Mouse (Mus musculus): ENCODE data around the gene Poll. TPM values are rescaled to one million over a fixed set of nuclear protein-coding genes. Genes with fewer than 3 reads are reported as not detected.

Poll gene
- polyA plus RNA-seq (2015; fragmentation: Nextera tagmentation; extraction: Ambion mirVana) = 6.0 and 6.1 TPM in 2 replicates

DNA sequence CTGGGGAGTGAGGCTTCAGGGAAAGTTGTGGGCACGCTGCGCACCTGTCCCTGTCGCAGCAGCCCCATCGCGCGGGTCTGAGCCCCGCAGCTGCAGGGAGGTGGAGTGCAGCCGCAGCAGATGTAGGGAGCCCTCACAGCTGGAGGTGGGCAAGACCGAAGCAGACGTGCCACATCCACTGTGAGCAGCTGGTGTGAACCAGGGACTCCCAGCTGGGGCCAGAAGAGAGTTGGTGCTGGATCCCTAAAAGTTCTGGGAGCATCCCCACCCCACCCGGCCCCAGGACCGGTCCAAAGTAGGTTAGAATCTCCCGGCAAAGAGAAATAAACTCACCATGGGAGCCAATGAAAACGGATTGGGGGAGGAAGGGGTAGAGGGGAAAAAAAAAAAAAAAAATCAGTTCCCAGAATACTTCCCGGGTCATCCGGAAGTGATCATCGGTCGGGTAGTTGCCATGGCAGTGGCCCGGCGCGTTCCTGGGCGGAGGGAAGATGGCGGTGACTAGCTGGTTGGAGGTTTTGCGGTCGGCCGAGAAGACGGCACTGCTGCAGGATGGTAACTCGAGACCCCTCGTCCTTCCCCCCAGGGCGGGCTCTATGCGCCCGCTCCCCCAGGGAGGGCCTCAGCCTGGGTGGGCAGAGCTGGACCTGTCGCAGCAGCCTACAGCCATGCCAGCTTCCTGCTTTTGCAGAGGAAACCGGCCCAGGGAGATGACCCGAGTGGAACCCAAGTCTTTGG lies at the start of gene Poll, which contains the start of gene Gm17018:
Gene Poll, minus strand, starts transcription at position 379 of the 738 bp plus-strand sequence.
Gene Gm17018, plus strand, starts transcription at position 463 of the 738 bp plus-strand sequence.
- ATAC-seq (ENCODE audit: low FRiP score, low TSS enrichment) = peak; percentile 84
- under 1% methylated on average over 35 of the region's 35 CpGs for WGBS
- H3K36me3 ChIP-seq (ENCODE audit: control insufficient read depth, insufficient read depth, low read length) = no peaks in the 10 kb centered on the region; the same call in 1 of the 2 replicates
- no peaks in the 10 kb centered on the region for H3K27me3 ChIP-seq (ENCODE audit: control insufficient read depth, insufficient read depth, low read length)
- peaks cover 4% of the 10 kb centered on the region; the same call in 1 of the 2 replicates for H3K4me1 ChIP-seq (replicated peaks; ENCODE audit: control insufficient read depth, insufficient read depth)
- peak within 1 kb of the TSS; percentile 72 for H3K4me2 ChIP-seq (replicated peaks; ENCODE audit: low read depth)
- peak within 1 kb of the TSS; percentile 61 for H3K9ac ChIP-seq (ENCODE audit: low read length)
- H3K27ac ChIP-seq (replicated peaks) = peak within 1 kb of the TSS; percentile 2; the same call in 1 of the 2 replicates
- TF ChIP-seq EP300 (optimal IDR thresholded peaks at IDR 0.05) = no peak
- TF ChIP-seq CTCF (IDR thresholded peaks at IDR 0.05; ENCODE audit: low read depth) = no peak
- no peaks in the 10 kb centered on the region for H3K9me3 ChIP-seq (ENCODE audit: control insufficient read depth, low read length)
- peak; percentile 87 for DNase-seq (ENCODE audit: low spot score)
- peak within 1 kb of the TSS; percentile 68 for H3K4me3 ChIP-seq (ENCODE audit: low read depth, low read length)

DNA sequence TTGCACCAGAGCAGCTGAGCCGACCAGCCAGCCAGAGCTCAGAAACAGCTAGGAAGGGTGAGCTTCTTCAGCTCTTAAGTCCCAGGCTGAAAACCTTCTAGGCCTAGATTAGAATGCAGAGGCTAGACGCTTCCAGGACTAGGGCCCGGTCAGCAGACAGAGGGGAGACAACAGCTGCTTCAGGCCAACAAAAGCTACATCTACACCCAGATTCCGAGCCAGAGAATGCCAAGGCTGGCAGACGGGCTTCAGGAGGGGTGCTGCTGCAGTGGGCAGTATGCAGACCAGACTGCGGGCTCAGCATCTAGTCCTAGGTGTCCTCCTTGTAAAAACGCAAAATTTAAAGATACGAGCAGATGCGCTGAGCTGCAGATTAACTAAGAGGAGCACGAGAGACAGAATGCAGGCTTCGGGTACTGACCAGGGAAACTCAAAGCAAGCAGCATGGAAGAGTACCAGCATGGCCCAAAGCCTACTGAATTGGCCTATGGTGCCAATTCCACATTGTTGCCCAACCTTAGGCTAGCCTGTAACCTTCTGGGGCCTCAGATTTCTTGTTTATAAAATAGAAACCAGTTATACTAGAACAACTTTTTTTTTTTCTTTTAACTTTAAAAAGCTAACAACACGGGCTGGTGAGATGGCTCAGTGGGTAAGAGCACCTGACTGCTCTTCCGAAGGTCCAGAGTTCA lies 48.5 kb upstream of the Poll start:
- ATAC-seq (ENCODE audit: low FRiP score, low TSS enrichment) = no peak
- H3K36me3 ChIP-seq (ENCODE audit: control insufficient read depth, insufficient read depth, low read length) = no peaks in the 10 kb centered on the region
- DNase-seq (ENCODE audit: low spot score) = no peak
- 89% methylated on average over 13 of the region's 13 CpGs for WGBS
- H3K4me3 ChIP-seq (ENCODE audit: low read depth, low read length) = no peak overlapping the region
- H3K9me3 ChIP-seq (ENCODE audit: control insufficient read depth, low read length) = no peaks in the 10 kb centered on the region
- H3K4me2 ChIP-seq (replicated peaks; ENCODE audit: low read depth) = no peak overlapping the region
- no peak overlapping the region for H3K27ac ChIP-seq (replicated peaks)
- H3K27me3 ChIP-seq (ENCODE audit: control insufficient read depth, insufficient read depth, low read length) = no peaks in the 10 kb centered on the region
- no peak for TF ChIP-seq EP300 (optimal IDR thresholded peaks at IDR 0.05)
- H3K9ac ChIP-seq (ENCODE audit: low read length) = no peak overlapping the region
- no peaks in the 10 kb centered on the region for H3K4me1 ChIP-seq (replicated peaks; ENCODE audit: control insufficient read depth, insufficient read depth)

- Histone ChIP-seq H3K9me3 (ENCODE audit: control insufficient read depth, low read length) (no peaks in the 10 kb centered on the region), H3K4me3 (ENCODE audit: low read depth, low read length) (no peak overlapping the region), H3K27ac (replicated peaks) (no peak overlapping the region), H3K9ac (ENCODE audit: low read length) (no peak overlapping the region), H3K36me3 (ENCODE audit: control insufficient read depth, insufficient read depth, low read length) (no peaks in the 10 kb centered on the region), H3K27me3 (ENCODE audit: control insufficient read depth, insufficient read depth, low read length) (no peaks in the 10 kb centered on the region), H3K4me1 (replicated peaks; ENCODE audit: control insufficient read depth, insufficient read depth) (no peaks in the 10 kb centered on the region), H3K4me2 (replicated peaks; ENCODE audit: low read depth) (no peak overlapping the region)
- 68% methylated on average over 7 of the region's 7 CpGs for WGBS
- ATAC-seq (ENCODE audit: low FRiP score, low TSS enrichment) (0 out of 2 replicates have a peak, but pooled peaks have one; percentile 27), DNase-seq (ENCODE audit: low spot score) (no peak)
- no peak for TF ChIP-seq CTCF (IDR thresholded peaks at IDR 0.05; ENCODE audit: low read depth)
- no peak for TF ChIP-seq EP300 (optimal IDR thresholded peaks at IDR 0.05)
Measured at GRCm38 (mm10) chr19:45607479-45607878, 47.1 kb upstream of the Poll start.

GRCm38 (mm10) chr19:45606701-45607100 lies 46.4 kb upstream of the Poll start:
- TF ChIP-seq EP300 (optimal IDR thresholded peaks at IDR 0.05) = no peak
- no peak for TF ChIP-seq CTCF (IDR thresholded peaks at IDR 0.05; ENCODE audit: low read depth)
- no peak overlapping the region for H3K9ac ChIP-seq (ENCODE audit: low read length)
- H3K27me3 ChIP-seq (ENCODE audit: control insufficient read depth, insufficient read depth, low read length) = no peaks in the 10 kb centered on the region
- no peaks in the 10 kb centered on the region for H3K36me3 ChIP-seq (ENCODE audit: control insufficient read depth, insufficient read depth, low read length)
- no peaks in the 10 kb centered on the region for H3K4me1 ChIP-seq (replicated peaks; ENCODE audit: control insufficient read depth, insufficient read depth)
- H3K4me2 ChIP-seq (replicated peaks; ENCODE audit: low read depth) = no peak overlapping the region
- H3K4me3 ChIP-seq (ENCODE audit: low read depth, low read length) = no peak overlapping the region
- H3K9me3 ChIP-seq (ENCODE audit: control insufficient read depth, low read length) = no peaks in the 10 kb centered on the region
- ATAC-seq (ENCODE audit: low FRiP score, low TSS enrichment) (no peak), DNase-seq (ENCODE audit: low spot score) (no peak)
- 83% methylated on average over 4 of the region's 4 CpGs for WGBS
- H3K27ac ChIP-seq (replicated peaks) = no peak overlapping the region

- 74% methylated on average over 5 of the region's 5 CpGs for WGBS
- TF ChIP-seq CTCF (IDR thresholded peaks at IDR 0.05; ENCODE audit: low read depth) = no peak
- TF ChIP-seq EP300 (optimal IDR thresholded peaks at IDR 0.05) = no peak
- no peaks in the 10 kb centered on the region for H3K4me1 ChIP-seq (replicated peaks; ENCODE audit: control insufficient read depth, insufficient read depth)
- ATAC-seq (ENCODE audit: low FRiP score, low TSS enrichment) = no peak
- no peak for DNase-seq (ENCODE audit: low spot score)
- H3K9me3 ChIP-seq (ENCODE audit: control insufficient read depth, low read length) = no peaks in the 10 kb centered on the region
- H3K4me2 ChIP-seq (replicated peaks; ENCODE audit: low read depth) = no peak overlapping the region
- H3K36me3 ChIP-seq (ENCODE audit: control insufficient read depth, insufficient read depth, low read length) = no peaks in the 10 kb centered on the region
- H3K9ac ChIP-seq (ENCODE audit: low read length) = no peak overlapping the region
- H3K27ac ChIP-seq (replicated peaks) = no peak overlapping the region
- no peaks in the 10 kb centered on the region for H3K27me3 ChIP-seq (ENCODE audit: control insufficient read depth, insufficient read depth, low read length)
- no peak overlapping the region for H3K4me3 ChIP-seq (ENCODE audit: low read depth, low read length)
Measured at GRCm38 (mm10) chr19:45602606-45603005, 42.3 kb upstream of the Poll start.

GRCm38 (mm10) chr19:45597106-45597505 lies 36.8 kb upstream of the Poll start:
- no peak overlapping the region for H3K9ac ChIP-seq (ENCODE audit: low read length)
- H3K27me3 ChIP-seq (ENCODE audit: control insufficient read depth, insufficient read depth, low read length) = no peaks in the 10 kb centered on the region
- no peak overlapping the region for H3K4me2 ChIP-seq (replicated peaks; ENCODE audit: low read depth)
- DNase-seq (ENCODE audit: low spot score) = no peak
- ATAC-seq (ENCODE audit: low FRiP score, low TSS enrichment) = no peak
- H3K9me3 ChIP-seq (ENCODE audit: control insufficient read depth, low read length) = no peaks in the 10 kb centered on the region
- no peaks in the 10 kb centered on the region for H3K4me1 ChIP-seq (replicated peaks; ENCODE audit: control insufficient read depth, insufficient read depth)
- no peaks in the 10 kb centered on the region for H3K36me3 ChIP-seq (ENCODE audit: control insufficient read depth, insufficient read depth, low read length)
- WGBS = 82% methylated on average over 4 of the region's 4 CpGs
- TF ChIP-seq CTCF (IDR thresholded peaks at IDR 0.05; ENCODE audit: low read depth) = no peak
- no peak for TF ChIP-seq EP300 (optimal IDR thresholded peaks at IDR 0.05)
- no peak overlapping the region for H3K4me3 ChIP-seq (ENCODE audit: low read depth, low read length)
- no peak overlapping the region for H3K27ac ChIP-seq (replicated peaks)
